Mouse (Mus musculus): Measurements from ENCODE around the gene Olfml3. TPM values are rescaled to one million over a fixed set of nuclear protein-coding genes. Genes with fewer than 3 reads are reported as not detected.

Olfml3 gene
- total RNA-seq, 2 experiments from 2014 or later = 0.91 to 1.7 TPM

GRCm38 (mm10) chr3:103715762-103716693 is 21.8 kb downstream of the Olfml3 start:
- no peak for ATAC-seq (replicated peaks; ENCODE audit: low FRiP score, poor library complexity, severe bottlenecking)

GRCm38 (mm10) chr3:103714942-103715341 is 22.9 kb downstream of the Olfml3 start:
- no peak for ATAC-seq (replicated peaks; ENCODE audit: low FRiP score, poor library complexity, severe bottlenecking)

- no peak for ATAC-seq (replicated peaks; ENCODE audit: low FRiP score, poor library complexity, severe bottlenecking)
Observed at GRCm38 (mm10) chr3:103714236-103714875, 23.4 kb downstream of the Olfml3 start.

- ATAC-seq (replicated peaks; ENCODE audit: low FRiP score, poor library complexity, severe bottlenecking) = no peak
Observed at GRCm38 (mm10) chr3:103712196-103712595, 25.6 kb downstream of the Olfml3 start.

GRCm38 (mm10) chr3:103709470-103710040 is 28.2 kb downstream of the Olfml3 start:
- no peak for ATAC-seq (replicated peaks; ENCODE audit: low FRiP score, poor library complexity, severe bottlenecking)

GRCm38 (mm10) chr3:103705426-103705825 is 32.4 kb downstream of the Olfml3 start:
- ATAC-seq (replicated peaks; ENCODE audit: low FRiP score, poor library complexity, severe bottlenecking) = no peak

GRCm38 (mm10) chr3:103704661-103705060 is 33.1 kb downstream of the Olfml3 start:
- no peak for ATAC-seq (replicated peaks; ENCODE audit: low FRiP score, poor library complexity, severe bottlenecking)

- no peak for ATAC-seq (replicated peaks; ENCODE audit: low FRiP score, poor library complexity, severe bottlenecking)
Observed at GRCm38 (mm10) chr3:103696388-103696925, 41.3 kb downstream of the Olfml3 start.

- ATAC-seq (replicated peaks; ENCODE audit: low FRiP score, poor library complexity, severe bottlenecking) = no peak
Observed at GRCm38 (mm10) chr3:103695556-103695955, 42.2 kb downstream of the Olfml3 start.

GRCm38 (mm10) chr3:103690506-103690905 is 47.3 kb downstream of the Olfml3 start:
- 0 out of 2 replicates have a peak, but pooled peaks have one; percentile 14 for ATAC-seq (replicated peaks; ENCODE audit: low FRiP score, poor library complexity, severe bottlenecking)

GRCm38 (mm10) chr3:103689043-103689442 is 48.8 kb downstream of the Olfml3 start:
- no peak for ATAC-seq (replicated peaks; ENCODE audit: low FRiP score, poor library complexity, severe bottlenecking)

- no peak for ATAC-seq (replicated peaks; ENCODE audit: low FRiP score, poor library complexity, severe bottlenecking)
Observed at GRCm38 (mm10) chr3:103683966-103684319, 53.9 kb downstream of the Olfml3 start.

GRCm38 (mm10) chr3:103683234-103683965 is 54.4 kb downstream of the Olfml3 start:
- no peak for ATAC-seq (replicated peaks; ENCODE audit: low FRiP score, poor library complexity, severe bottlenecking)

GRCm38 (mm10) chr3:103682473-103682872 is 55.3 kb downstream of the Olfml3 start:
- no peak for ATAC-seq (replicated peaks; ENCODE audit: low FRiP score, poor library complexity, severe bottlenecking)

GRCm38 (mm10) chr3:103678811-103679210 is 59.0 kb downstream of the Olfml3 start:
- no peak for ATAC-seq (replicated peaks; ENCODE audit: low FRiP score, poor library complexity, severe bottlenecking)

- ATAC-seq (replicated peaks; ENCODE audit: low FRiP score, poor library complexity, severe bottlenecking) = no peak
Observed at GRCm38 (mm10) chr3:103672716-103673115, 65.1 kb downstream of the Olfml3 start.

All from erythroid progenitor cell, adult 5-6 weeks (primary cell).